ENCODE assay signal across 8 mouse cellular contexts in the genomic region with DNA sequence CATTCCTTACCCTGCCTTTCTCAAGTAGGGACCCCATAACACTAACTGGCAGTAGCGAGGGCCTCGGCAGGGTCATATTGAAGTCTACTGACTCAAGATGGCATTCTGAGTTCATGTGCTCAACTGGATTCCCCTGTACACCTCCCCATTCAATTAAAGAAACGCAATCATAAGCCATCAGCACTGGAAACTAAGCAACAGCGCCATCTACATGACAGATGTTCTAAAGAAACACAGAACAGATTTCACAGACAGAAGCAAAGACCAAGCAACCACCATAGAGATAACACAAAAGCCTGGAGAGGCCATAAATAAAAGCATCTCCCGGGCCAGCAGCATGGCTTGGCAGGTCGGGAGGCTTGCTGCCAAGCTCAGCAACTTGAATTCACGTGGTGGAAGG.
DNase-seq lines count a peak whose midpoint lies in the region; ATAC-seq lines count a peak whose summit lies in the region.

No protein-coding gene starts in this region.

- ATAC-seq in activated CD4-positive, CD25-positive, alpha-beta regulatory T cell, adult 4 months, result no peak

- peak; percentile 1 to 4 for DNase-seq in cerebellum, adult 18-20 months
- no peak for DNase-seq in cerebellum, adult 9-11 months
- peak; percentile 31 for DNase-seq in ovary, postnatal 14 days (ENCODE audit: low spot score)
- DNase-seq in ovary, postnatal 36 days (ENCODE audit: low spot score), result no peak
- peak; percentile 9 to 21 for DNase-seq in frontal cortex, postnatal 14 days (ENCODE audit: low spot score in 2 of 2)
- DNase-seq in layer of hippocampus, postnatal 36 days, result peak; percentile 14 to 23
- DNase-seq in retina, embryonic 14.5 days (ENCODE audit: low spot score), result peak; percentile 71

Comparison
In these comparisons a context has a peak if more than half of its experiments do, and no peak if none do; other contexts are left out.
1. DNase-seq: peak in cerebellum, adult 18-20 months (2 of 2), ovary, postnatal 14 days (single experiment), frontal cortex, postnatal 14 days (2 of 2), layer of hippocampus, postnatal 36 days (2 of 2) and retina, embryonic 14.5 days (single experiment); none in cerebellum, adult 9-11 months (single experiment) and ovary, postnatal 36 days (single experiment).